Mouse (Mus musculus): ENCODE results near the gene Hdac5. TPM values are rescaled to one million over a fixed set of nuclear protein-coding genes. Genes with fewer than 3 reads are reported as not detected.

Gene Hdac5
- 10 to 100 TPM; 96.3 to 96.5 TPM for total RNA-seq (2021)
- long read RNA-seq, experiment 1, partial matches to known transcripts = 29 of 48 reads
- long read RNA-seq, experiment 1, other reads (novel, unspliced or antisense) = 15 of 48 reads
- long read RNA-seq, experiment 2, partial matches to known transcripts = 9 of 38 reads
- long read RNA-seq, experiment 2, other reads (novel, unspliced or antisense) = 25 of 38 reads

- peak; percentile 99 for DNase-seq
Measured at GRCm38 (mm10) chr11:102230006-102230741, at the start of gene Hdac5. Gene Hdac5 (minus strand): TSS chr11:102230166.

GRCm38 (mm10) chr11:102279595-102279994 is 49.6 kb upstream of the Hdac5 start:
- no peak for DNase-seq

GRCm38 (mm10) chr11:102277754-102278153 is 47.8 kb upstream of the Hdac5 start:
- DNase-seq = no peak

GRCm38 (mm10) chr11:102276411-102276915 is 46.5 kb upstream of the Hdac5 start:
- DNase-seq = peak; percentile 62 to 66

GRCm38 (mm10) chr11:102268520-102269244 is 38.7 kb upstream of the Hdac5 start, which contains the start of gene Asb16:
Gene Asb16 (plus strand): TSS chr11:102268743.
- no peak for DNase-seq

GRCm38 (mm10) chr11:102267480-102267879 is 37.5 kb upstream of the Hdac5 start:
- DNase-seq = peak; percentile 78 to 85

GRCm38 (mm10) chr11:102266631-102267355 is 36.8 kb upstream of the Hdac5 start:
- no peak for DNase-seq

GRCm38 (mm10) chr11:102265816-102266215 is 35.9 kb upstream of the Hdac5 start:
- no peak for DNase-seq

GRCm38 (mm10) chr11:102263211-102263610 is 33.2 kb upstream of the Hdac5 start:
- no peak for DNase-seq

GRCm38 (mm10) chr11:102258521-102258920 is 28.6 kb upstream of the Hdac5 start:
- DNase-seq = no peak

GRCm38 (mm10) chr11:102258095-102258494 is 28.1 kb upstream of the Hdac5 start:
- no peak for DNase-seq

GRCm38 (mm10) chr11:102257514-102257913 is 27.5 kb upstream of the Hdac5 start:
- DNase-seq = no peak

GRCm38 (mm10) chr11:102249351-102250090 is 19.6 kb upstream of the Hdac5 start:
- DNase-seq = no peak

- DNase-seq = peak; percentile 90 to 93
Measured at GRCm38 (mm10) chr11:102248630-102249230, 18.8 kb upstream of the Hdac5 start, which contains the start of gene BC030867. Gene BC030867 (plus strand): TSS chr11:102248882.

GRCm38 (mm10) chr11:102246871-102247270 is 16.9 kb upstream of the Hdac5 start:
- no peak for DNase-seq

- no peak for DNase-seq
Measured at GRCm38 (mm10) chr11:102246273-102246635, 16.3 kb upstream of the Hdac5 start.

- DNase-seq = no peak
Measured at GRCm38 (mm10) chr11:102245581-102246272, 15.8 kb upstream of the Hdac5 start.

GRCm38 (mm10) chr11:102244926-102245449 is 15.0 kb upstream of the Hdac5 start:
- peak; percentile 87 to 88 for DNase-seq

- DNase-seq = no peak
Measured at GRCm38 (mm10) chr11:102241874-102242273, 11.9 kb upstream of the Hdac5 start.

- DNase-seq = no peak
Measured at GRCm38 (mm10) chr11:102241246-102241645, 11.3 kb upstream of the Hdac5 start.

Data from adrenal gland, postnatal 36 days (tissue).